Mouse (Mus musculus): ENCODE measurements around the gene Trim71.

DNA sequence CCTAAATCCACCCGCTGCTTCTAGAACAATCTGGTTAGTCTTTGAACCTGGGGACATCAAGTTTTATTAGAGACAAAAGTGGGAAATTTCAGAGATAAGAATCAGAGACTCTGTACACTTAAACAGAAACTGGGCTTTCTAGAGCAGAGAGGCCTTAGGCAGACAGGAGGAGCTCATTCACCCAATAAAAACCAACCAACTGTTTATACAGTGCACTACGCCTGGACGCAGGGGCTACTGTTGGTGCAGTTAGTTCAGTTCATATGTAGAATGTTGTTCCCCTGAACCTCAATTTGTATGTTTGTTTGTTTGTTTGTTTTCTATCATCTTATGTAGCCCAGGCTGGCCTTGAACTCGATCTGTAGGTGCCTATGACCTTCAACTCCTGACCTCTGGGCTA is 77.4 kb downstream of the Trim71 start:
- TF ChIP-seq CTCF (IDR thresholded peaks at IDR 0.05 in 2 of 3, conservative IDR thresholded peaks at IDR 0.05 in 1 of 3; ENCODE audit: control insufficient read depth in 1 of 3, insufficient read depth in 1 of 3, low read depth in 2 of 3, low read length in 3 of 3, poor library complexity in 1 of 3, severe bottlenecking in 1 of 3) (no peak), POLR2A (IDR thresholded peaks at IDR 0.05; ENCODE audit: control insufficient read depth in 1 of 2, insufficient read depth in 1 of 2, low read depth in 1 of 2, low read length in 2 of 2, poor library complexity in 1 of 2) (no peak), EP300 (IDR thresholded peaks at IDR 0.05; ENCODE audit: low read depth in 1 of 2, low read length in 2 of 2) (no peak), GATA1 (IDR thresholded peaks at IDR 0.05; ENCODE audit: low read depth, low read length) (no peak), TCF12 (IDR thresholded peaks at IDR 0.05; ENCODE audit: low read depth, low read length) (no peak), CHD2 (IDR thresholded peaks at IDR 0.05; ENCODE audit: low read length) (no peak), TAL1 (IDR thresholded peaks at IDR 0.05; ENCODE audit: low read length) (no peak), HCFC1 (IDR thresholded peaks at IDR 0.05; ENCODE audit: low read depth, low read length) (no peak), ZC3H11A (IDR thresholded peaks at IDR 0.05; ENCODE audit: low read depth, low read length) (no peak), E2F4 (IDR thresholded peaks at IDR 0.05; ENCODE audit: borderline replicate concordance, low read depth, low read length) (no peak), UBTF (IDR thresholded peaks at IDR 0.05; ENCODE audit: borderline replicate concordance, insufficient read depth, low read depth, low read length) (no peak), RCOR1 (IDR thresholded peaks at IDR 0.05; ENCODE audit: low read depth, low read length) (no peak)

Measured in MEL (cell line).